Mouse (Mus musculus): ENCODE measurements around the gene Bcl2a1b. TPM values are rescaled to one million over a fixed set of nuclear protein-coding genes. Genes with fewer than 3 reads are reported as not detected.
"Not testable (repeated sequence)": the region's sequence is repeated elsewhere in the genome, so short reads cannot be mapped to it uniquely, and the experiment has no call there.

The Bcl2a1b gene
- under 1 TPM in 1 of 2 experiments, not detected in 1; 0.87 TPM for total RNA-seq (2021)
- long read RNA-seq, partial matches to known transcripts = 0 of 1 reads
- long read RNA-seq, other reads (novel, unspliced or antisense) = 0 of 1 reads

DNA sequence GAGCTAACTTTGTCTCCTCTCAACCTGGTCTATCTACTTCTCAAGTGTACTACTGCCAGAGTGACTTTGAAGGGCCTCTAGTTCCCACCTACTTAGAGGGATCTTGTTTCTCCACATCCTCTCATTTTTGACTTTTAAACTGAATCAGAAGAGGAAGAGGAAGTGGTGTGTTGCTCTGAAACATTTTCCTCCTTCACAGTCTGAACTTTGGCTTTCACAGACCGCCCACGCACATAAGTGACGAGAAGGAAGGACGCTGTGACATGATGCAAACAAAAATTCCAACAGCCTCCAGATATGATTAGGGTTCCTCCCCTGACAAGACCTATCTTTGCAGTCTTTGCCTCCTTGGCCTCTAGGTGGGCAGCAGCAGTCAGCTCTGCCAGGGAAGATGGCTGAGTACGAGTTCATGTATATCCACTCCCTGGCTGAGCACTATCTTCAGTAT, at the start of gene Bcl2a1b, which contains the start of gene Gm29094:
Gene Bcl2a1b (plus strand): TSS at position 241 of the 448 bp plus-strand sequence.
Gene Gm29094 (plus strand): TSS at position 411 of the 448 bp plus-strand sequence.
- DNase-seq (ENCODE audit: low spot score in 2 of 2) = not testable (repeated sequence)

DNA sequence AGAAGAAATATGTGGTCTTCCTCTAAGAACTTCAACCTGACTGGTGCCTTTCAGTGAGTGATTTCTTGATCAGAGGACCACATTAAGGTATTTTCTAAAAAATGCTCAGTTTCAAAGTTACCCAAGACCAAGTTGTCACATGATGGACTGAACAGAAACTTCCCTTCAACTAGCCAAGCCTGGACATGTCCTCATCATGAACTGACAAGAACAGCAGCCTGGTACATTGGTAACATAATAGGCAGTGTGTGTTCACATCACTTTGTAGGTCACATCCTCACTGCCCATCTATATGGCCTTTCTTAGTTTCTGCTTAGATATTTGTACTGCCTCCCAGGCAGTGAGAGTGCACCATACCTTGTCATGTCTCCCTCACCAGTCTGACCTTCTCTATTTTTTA, 26.5 kb upstream of the Bcl2a1b start:
- DNase-seq (ENCODE audit: low spot score in 2 of 2) = not testable (repeated sequence)

DNA sequence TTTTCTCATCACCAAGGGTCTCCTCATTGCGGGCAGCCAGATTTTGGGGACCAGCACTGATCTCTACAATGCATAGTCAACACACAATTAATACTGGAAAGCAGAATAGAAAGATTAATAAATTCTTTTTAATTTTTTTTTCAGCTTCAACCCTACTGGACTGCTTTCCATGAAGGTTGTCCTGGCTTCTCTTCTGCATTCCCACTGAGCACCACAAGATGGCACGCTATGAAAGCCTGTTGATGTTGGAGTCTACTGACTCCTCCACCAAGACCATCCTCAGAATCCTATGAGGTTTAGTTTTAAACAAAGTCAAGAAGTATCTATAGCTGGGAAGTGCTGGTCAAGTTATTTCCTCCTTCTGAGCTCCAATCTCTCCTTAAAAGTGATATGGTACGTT, 20.2 kb upstream of the Bcl2a1b start:
- DNase-seq (ENCODE audit: low spot score in 2 of 2) = peak; percentile 82 to 85

DNA sequence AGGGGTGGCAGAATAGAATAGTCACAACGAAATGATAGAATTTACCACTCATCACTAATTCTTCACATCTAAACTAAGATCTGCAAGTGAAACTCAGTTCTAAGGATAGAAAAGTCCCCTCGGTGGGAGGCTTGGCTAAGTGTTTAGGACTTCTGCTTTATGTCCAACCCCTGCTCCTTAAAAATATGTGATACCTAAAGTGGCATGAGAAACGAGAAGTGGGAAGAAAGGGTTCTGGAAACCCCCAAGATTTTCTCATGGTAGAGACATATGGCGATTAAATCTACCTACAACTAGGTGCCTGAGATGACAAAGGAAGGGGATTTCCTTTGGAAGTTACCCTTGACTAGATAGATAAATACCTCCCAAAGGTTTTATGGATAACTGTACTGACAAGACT, 19.5 kb upstream of the Bcl2a1b start:
- DNase-seq (ENCODE audit: low spot score in 2 of 2) = not testable (repeated sequence)

DNA sequence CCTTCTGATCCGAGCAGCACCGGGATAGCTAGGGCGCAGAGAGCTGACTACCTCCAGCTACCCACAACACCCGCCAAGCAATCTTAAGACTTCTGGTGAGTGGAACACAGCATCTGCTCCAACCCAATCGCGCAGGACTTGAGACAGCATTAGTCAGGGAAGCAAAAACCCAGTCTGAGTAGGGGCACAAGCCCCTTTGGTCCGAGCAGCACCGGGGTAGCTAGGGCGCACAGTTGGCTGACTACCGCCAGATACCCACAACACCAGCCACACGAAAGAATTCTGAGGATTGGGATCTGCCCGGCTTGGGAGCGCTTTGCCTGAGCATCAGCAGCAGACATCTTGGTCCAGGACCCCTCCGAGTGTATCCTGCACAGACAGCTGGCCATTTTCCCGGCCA, 12.0 kb upstream of the Bcl2a1b start:
- not testable (repeated sequence) for DNase-seq (ENCODE audit: low spot score in 2 of 2)

DNA sequence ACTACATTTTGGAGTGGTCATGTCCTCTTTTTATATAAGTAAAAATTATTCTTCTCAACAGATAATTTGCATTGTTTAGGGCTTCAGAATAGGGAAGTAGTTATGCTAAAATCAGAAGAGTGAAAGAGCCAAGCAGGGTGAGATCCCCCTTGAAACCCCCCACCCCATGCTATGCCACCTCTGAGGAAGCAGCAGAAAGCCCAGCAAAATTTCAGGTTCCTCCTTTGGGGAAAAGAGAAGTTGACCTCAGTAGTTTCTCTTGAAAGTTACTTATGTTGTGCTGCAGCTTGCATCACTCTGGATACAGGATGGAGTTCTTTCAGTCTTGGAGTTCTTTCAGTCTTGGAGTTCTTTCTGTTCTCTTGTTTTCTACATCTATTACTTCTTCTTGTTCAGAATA, 3.5 kb upstream of the Bcl2a1b start:
- not testable (repeated sequence) for DNase-seq (ENCODE audit: low spot score in 2 of 2)

DNA sequence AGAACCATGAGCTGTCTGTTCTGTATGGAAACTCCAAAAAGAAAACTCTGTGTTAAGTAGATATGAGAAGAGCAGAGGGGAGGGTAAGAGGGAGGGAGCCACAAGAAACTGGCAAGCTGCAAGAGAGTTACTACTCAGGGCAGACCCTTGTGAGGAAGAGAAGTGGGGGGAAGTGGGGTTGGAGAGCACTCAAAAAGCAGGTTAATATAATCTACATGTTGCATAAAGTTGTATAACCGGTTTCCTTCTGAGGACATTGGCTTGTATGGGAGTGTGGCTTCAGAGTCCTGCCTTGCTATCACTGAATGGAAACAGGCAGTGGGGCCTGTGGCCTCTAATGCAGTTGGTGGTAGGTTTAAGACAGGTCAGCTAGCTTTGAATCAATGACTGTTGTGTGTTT, 1.5 kb upstream of the Bcl2a1b start:
- not testable (repeated sequence) for DNase-seq (ENCODE audit: low spot score in 2 of 2)

DNA sequence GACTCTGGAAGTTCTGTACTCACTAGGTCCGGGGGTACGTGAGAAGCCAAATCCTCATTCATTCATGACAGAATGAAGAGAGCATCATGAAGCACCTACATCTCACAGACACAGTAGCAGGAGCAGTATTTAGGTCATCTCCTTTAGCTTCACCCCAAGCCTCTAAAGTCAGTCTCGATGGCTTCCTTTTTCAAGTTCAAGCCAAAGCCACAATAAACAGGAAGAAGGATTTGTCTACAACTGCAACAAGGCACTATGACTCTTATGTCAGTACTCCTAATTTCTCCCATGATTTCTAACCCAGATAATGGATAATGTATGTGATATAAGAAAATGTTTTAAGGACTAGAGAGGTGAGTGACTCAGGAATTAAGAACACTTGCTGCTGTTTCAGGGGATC, 660 bp upstream of the Bcl2a1b start:
- DNase-seq (ENCODE audit: low spot score in 2 of 2) = not testable (repeated sequence)

DNA sequence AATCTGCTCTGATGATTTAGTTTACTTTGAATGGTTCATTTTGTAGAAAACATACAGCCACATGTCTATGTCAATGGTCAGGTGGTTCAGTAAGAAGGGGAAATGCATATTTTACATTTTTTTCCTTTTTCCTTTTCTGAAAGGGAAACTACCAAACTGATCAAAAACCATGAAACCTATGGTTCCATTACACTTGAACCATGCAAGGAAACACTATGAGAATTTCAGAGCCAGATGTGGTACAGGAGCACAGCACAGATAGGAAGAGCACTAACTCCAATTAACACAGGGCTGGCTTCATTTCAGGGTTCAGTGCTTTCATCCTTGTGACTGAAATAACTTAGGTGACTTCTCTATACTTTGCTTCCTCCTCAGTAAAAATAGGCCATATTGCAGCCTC, 3.2 kb downstream of the Bcl2a1b start:
- DNase-seq (ENCODE audit: low spot score in 2 of 2) = not testable (repeated sequence)

DNA sequence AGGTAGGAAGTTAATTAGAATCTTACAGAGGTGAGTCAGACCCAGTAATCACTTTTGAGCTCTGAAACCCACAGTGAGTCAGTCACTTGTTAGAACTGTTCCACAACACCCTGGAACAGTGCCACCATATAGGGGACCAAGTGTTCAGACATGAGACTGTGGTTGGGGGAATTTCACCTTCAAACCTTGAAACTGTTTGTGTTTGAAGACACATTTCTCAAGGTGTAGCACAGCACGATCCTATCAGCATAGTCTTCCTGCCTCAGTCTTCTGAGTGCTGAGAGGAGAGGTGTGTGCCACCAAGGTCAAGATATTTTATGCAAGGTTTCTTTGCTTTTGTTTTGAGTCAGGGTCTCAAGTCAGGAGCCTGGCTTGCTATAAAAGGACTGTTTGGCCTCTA, 9.9 kb downstream of the Bcl2a1b start:
- not testable (repeated sequence) for DNase-seq (ENCODE audit: low spot score in 2 of 2)

DNA sequence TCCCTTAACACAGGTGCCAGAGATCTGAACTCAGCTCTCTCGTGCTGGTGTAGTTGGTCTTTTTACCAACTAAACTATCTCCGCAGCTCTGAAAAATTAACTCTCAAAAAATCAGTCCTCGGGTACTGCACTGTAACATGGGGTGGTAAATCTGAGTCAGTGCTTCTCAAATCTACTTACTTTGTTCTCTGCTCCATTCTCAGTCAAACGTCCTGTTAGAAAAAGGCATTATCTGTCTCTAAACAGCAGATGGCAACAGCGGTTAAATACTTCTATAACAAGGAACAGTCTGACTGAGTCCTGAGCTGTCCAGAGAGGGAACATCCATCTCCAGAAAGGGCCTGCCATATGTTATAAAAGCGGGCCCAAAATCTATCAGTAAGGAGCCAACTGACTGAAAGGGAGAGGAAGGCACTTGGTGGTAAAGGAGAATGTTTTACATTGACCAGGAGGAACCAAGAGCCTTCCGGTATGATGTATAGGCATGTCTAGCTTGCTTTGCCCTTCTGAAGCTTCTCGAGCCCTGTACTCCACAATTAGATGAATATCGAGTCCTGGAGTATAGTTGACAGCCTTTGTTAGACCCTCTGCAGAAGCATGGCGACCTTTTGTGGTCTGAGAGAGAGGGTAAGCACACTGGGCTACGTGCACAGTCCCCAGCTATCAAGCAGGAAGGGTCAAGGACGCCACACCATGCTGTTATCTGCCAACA, 11.5 kb downstream of the Bcl2a1b start, which contains the start of gene Mthfs:
Gene Mthfs (plus strand): TSS at position 324 of the 712 bp plus-strand sequence.
- DNase-seq (ENCODE audit: low spot score in 2 of 2) = peak in 1 of 2 experiments; percentile 38

DNA sequence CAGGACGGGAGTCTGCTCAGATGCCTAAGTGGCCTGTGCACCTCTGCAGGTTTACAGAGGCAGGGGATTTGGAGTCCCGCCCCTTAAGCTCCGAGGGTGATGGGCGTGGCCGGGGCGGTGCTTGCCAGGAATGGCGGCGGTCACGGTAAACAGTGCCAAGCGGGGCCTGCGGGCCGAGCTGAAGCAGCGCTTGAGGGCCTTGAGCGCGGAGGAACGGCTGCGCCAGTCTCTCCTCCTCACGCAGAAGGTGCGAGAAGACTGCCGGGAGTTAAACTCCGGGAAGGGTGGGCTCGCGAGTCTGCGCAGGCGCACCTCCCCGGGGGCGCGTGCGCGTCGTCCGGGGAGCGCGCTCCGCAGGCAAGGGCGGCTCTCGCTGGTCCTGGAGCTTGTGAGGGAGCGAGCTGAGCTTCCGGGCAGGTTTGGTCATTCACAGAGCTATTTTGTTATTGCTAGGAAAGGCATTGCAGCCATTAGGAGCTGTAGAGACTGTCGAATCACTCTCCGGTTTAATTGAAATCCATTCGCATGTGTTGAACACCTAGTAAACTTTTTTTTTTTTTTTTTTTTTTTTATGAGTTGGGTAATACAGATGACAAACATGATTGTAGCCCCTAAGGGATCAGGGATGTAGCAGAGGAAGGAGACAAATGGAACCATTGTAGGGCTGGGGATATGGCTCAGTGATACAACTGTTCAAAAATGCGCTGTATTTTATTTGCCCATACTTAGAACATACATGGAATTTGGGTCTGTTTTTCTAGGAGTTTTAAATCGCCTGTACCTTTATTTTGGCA, 12.3 kb downstream of the Bcl2a1b start:
- DNase-seq (ENCODE audit: low spot score in 2 of 2) = peak; percentile 91 to 93

DNA sequence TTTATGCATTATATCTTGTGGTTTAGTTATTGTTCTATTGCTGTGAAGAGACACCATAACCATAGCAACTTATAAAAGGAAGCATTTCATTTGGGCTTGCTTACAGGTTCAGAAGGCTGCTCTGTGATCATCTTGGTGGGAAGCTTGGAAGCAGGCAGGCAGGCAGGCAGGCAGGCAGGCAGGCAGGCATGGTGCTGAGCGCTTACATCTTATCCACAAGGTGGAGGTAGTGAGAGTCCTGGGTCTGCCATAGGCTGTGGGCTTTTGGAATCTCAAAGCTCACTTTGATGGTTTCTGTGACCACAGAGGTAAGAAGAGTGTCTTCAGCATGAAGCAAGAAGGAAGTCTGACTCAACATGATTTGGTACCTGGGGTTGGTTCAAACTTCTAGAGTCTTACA, 13.4 kb downstream of the Bcl2a1b start:
- DNase-seq (ENCODE audit: low spot score in 2 of 2) = peak in 1 of 2 experiments; percentile 38

DNA sequence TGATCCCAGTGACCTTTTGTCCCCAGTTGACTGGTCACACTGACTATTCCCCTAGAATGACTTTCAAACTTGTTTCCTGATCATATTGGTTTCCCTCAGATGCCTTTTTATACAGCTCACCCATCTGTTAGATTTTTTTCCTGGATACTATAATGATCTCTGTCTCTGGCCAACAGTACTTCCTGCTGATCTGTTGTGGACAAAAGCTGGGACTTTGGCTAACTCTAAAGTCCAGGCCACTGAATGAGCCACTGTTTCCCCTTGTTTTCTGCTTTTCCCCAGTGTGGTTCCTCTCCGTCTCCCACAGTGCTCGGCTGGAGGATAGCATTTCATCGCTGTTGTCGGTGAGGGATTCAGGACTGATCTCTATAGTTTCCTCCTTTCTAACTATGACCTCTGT, 19.2 kb downstream of the Bcl2a1b start:
- DNase-seq (ENCODE audit: low spot score in 2 of 2) = not testable (repeated sequence)

DNA sequence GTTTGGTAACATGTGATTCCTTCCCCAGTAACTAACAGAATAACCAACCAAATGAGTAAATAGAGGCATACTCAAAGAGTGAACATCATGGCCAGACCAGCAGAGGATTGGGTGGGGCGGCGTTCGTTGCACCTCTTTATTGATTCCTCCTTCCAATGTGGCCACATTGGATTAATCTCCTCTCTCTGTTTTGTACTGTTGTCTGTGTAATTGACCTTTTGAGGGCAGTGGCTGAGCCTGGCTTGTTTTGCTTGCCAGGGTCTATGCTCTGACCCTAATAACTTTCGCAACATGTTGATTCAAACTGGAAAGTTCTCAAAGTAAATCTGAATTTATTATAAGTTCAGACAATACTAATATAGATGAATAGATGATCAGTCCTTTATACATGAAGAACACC, 20.7 kb downstream of the Bcl2a1b start:
- DNase-seq (ENCODE audit: low spot score in 2 of 2) = not testable (repeated sequence)

DNA sequence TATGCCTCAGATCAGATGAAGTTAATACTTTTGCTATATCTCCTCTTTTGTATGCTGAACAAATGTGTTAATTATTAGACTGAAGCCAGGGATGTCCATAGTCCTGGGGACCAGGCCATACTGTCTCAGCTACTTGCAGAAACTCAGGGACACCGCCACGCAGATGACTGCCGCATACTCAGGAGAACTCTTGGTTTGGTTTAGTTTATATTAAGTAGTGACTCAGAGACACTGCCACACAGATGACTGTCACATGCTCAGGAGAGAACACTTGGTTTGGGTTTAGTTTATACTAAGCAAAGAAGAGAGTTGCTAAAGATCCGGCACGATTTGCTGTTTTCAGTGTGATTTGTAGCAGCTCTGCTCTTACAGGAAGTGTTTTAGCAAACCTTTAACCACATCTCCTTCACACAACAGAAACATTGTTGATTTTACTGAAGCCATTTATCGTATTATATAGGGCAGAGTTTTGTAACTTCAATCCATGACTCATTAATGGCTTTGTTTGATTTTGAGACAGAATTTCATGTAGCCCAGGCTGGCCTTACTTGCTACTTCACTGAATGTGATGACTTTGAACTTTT, 21.8 kb downstream of the Bcl2a1b start:
- DNase-seq (ENCODE audit: low spot score in 2 of 2) = not testable (repeated sequence)

DNA sequence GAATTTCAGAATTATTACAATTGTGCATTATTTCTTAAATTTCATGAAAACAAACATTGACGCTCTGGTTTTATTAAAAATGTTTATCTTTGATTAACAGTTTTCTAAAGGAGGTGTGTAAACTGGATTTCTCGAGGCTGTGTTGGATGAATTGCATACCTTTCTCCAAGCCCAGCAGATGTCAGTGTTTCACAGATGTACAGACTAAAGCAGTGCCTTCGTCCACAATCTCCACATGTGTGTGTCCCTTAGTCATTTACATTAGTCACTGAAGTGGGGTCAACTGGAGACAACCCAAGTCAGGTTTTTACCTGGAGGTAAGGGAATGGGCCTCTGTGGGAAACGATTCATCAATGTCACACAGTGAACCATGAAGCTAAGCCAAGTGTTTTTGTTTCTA, 27.1 kb downstream of the Bcl2a1b start:
- DNase-seq (ENCODE audit: low spot score in 2 of 2) = no peak

DNA sequence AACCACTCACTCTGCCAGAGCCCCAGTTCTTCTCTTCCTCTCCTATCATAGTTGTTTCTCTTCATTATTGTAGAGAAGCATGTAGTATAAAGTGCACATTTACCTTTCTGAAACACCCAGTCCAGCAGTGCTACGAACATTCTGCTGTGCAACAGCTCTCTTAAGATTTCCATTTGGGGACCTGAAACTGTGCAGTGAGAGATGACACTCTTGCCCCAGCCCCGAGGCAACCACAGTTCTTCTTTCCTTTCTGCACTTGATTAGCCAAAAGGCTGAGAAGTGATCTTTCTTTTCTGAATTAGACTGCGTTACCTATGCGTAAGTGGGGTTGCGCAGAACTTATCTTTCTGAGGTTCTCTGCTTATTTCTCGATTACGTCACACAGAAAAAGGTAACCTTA, 29.1 kb downstream of the Bcl2a1b start:
- no peak for DNase-seq (ENCODE audit: low spot score in 2 of 2)

DNA sequence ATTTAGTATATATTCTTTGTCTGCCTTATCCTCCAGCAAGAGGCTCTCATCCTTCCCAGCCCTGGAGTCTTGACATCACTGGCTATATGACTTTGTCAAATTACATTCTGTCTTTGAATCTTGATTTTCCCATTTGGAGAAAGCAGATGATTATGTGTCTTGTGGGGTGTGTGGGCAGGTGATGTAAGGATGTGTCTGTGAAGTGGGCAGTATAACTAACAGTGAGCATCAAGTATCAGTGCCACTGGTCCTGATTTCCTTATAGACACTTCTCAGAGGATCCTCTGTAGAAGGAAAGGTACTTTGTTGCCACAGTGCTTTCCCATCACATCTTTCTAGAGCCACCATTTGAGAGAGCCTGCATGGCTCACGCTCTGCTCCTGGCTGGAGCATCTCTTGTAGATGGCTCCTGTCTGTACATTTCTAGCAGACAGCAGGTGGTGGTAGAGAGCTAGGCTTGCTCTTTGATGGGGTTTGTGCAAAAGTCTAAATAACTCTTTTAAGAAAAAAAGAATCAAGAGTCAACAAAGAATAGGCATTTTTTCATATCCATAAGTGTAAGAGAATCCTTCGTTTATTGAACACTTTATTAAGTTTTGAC, 32.0 kb downstream of the Bcl2a1b start:
- peak; percentile 70 to 77 for DNase-seq (ENCODE audit: low spot score in 2 of 2)

DNA sequence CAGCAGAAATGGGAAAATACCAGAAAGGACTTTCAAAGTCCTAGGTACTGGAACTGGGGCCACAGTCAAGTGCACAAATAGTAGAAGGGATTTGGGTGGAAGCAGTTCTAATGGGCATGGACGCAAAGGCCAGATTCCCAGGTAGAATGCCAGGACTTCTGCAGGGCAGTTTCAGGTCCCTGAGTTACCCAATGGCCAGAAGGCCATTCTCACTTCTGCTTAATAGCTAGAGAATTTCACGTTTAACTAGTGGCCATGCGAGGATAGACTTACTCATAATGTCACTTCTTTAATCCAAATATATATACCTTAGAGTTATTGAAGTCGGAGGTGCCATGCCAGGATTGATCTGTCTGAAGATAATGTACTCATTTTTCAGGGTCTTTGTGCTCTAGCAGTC, 38.1 kb downstream of the Bcl2a1b start:
- not testable (repeated sequence) for DNase-seq (ENCODE audit: low spot score in 2 of 2)

DNA sequence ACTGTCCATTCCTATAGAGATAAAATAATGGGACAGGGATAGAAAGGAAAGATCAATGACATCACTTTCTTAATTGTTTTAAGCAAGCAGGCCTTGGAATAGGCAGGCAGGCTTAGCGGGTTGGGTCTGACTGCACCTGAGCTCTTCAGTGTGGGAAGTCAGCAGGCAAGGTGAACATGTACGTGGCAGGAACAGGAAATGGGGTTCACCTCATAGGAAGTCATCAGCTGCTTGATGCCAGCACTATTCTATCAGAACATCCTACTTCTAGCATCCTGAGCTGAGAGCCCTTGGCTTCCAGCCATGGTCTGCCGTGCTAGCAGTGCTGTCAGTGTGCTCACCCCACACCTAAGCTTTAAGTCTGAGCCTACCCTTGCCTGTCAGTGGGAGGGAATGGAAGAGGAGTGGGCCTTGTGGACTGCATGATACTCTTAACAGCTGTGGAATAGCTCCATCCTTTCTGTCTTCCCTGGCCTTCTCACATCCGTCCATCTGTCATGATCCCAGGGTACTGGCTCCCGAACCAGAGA, 40.0 kb downstream of the Bcl2a1b start:
- DNase-seq (ENCODE audit: low spot score in 2 of 2) = not testable (repeated sequence)

Measured in layer of hippocampus, postnatal 10 days (tissue).